Mouse (Mus musculus) cerebellum, adult (tissue): Measurements from ENCODE around the gene Grb2.
"Not testable (repeated sequence)": the region's sequence is repeated elsewhere in the genome, so short reads cannot be mapped to it uniquely, and the experiment has no call there.

Source experiments
- ATAC-seq: cut with Nextera tagmentation; 2 replicates; pipeline ENCODE4 v1.9.2; 2017; ENCODE audit warnings: mild to moderate bottlenecking, moderate library complexity, mixed read lengths; ENCODE audit not compliant: insufficient number of reproducible peaks, low FRiP score, low TSS enrichment

Gene Grb2

DNA sequence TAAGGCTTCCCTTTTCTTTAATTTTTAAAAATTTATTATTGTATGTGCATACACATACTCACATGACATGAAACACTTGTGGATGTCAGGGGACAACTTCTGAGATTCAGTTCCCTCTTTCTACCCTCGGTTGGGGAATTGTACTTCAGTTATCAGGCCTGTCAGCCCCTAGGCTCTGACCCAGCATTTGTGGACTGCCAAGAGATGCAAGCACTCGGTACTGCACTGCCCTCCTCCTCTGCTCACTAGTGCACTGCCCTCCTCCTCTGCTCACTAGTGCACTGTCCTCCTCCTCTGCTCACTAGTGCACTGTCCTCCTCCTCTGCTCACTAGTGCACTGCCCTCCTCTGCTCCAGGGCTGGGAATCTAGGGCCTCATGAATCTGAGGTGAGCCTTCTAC is 54.3 kb downstream of the Grb2 start:
- ATAC-seq = no peak

DNA sequence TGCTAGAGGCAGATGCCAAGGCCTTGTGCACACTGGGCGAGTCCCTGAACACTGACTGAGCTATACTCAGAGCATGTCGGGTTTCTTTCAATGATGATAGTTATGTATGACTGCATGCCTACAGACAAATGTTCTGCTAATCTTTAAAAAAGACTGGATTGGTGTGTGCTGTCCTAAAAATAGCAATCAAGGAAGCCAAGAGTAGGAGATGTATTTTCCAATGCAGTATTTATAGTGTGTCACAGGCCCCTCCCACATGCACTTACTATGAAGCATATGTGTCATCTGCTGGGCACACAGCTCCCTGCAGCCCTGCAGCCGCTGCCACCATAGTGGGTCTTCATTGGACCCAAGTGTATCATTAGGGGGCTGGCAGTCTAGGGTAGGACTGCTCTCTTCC is 55.2 kb downstream of the Grb2 start:
- no peak for ATAC-seq

DNA sequence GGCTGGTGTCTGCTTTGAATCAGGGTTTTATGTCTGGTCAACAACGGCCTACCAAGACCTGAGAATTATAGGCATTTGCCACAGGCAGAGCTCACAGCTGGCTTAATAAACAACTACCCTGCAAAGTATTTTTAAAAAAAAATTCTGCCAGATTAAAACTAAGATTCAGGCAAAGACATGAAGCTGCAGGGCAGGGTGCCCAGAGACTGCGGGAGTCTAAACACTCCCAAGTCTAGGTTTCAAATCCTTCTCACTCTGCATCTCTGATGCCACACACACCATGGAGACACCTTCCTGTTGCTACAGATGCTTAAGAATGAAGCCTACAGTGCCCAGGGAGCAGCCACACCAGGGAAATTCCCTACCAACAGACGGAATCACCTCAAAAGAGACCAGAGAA is 56.7 kb downstream of the Grb2 start:
- ATAC-seq = no peak

DNA sequence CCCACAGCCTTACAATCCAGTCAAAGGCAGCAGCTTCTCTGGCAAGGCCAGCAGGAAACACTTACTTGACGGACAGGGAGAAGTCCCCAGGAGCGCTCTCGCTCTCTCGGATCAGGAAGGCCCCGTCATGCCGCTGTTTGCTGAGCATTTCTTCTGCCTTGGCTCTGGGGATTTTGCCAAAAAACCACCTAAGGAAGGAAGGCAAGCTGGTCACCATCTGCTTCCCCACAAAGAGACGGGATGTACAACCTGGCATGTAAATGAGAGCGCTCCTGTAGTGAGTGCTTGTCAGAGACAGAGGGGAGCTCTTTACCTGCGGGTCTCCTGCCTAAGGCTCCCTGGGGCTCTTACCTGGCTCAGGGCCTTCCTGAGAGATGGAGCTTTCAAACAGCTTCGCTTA is 58.7 kb downstream of the Grb2 start:
- ATAC-seq = peak; percentile 89

DNA sequence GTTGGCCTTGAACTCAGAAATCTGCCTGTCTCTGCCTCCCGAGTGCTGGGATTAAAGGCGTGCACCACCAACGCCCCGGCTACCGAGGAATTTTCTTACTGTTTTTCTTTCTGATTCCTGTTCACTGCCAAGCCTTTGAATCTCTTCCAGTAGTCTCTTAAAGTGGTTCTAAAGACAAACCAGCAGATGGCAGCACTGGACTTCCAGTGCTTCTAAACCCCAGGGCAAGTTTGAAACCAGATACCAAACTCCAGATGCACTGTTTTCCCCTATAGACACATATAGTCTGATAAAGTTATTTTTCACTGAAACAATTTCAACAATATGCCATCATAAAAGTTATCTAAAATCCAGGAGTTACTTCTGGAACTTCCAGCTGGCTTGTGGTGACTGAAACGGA is 60.9 kb downstream of the Grb2 start:
- no peak for ATAC-seq

DNA sequence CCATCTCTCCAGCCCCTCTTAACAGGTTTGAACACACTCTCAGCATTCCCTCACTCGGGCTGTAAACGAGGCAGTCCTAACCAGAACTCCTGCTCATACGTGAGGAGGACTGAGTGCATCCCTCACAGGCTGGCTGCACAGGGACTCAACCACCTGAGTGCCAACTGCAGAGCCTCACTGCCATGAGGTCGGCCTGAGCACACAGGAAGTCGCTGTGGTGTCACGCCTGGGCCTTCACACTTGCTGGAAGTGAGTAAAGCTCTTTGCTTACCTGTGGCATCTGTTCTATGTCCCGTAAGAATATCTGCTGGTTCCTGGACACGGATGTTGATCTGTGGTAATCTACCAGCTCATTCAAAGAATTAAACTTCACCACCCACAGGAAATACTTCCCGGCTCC is 62.0 kb downstream of the Grb2 start:
- ATAC-seq = no peak

DNA sequence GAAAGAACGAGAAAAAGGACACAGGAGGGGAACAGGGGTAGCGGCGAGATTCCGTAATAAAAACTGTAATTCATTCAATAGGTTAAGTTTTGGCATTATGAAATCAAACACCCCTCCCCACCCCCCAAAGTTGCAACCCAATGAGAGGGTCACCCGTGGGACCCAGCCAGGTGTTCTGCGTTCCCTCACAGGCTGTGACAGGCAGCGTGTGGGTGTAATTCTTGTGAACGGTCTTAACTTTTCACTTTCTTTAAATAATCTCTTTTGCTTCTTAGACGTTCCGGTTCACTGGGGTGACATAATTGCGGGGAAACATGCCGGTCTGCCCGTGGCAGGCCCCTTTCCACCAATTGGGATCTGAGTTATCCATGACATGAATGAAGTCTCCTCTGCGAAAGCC is 62.9 kb downstream of the Grb2 start:
- ATAC-seq = not testable (repeated sequence)

DNA sequence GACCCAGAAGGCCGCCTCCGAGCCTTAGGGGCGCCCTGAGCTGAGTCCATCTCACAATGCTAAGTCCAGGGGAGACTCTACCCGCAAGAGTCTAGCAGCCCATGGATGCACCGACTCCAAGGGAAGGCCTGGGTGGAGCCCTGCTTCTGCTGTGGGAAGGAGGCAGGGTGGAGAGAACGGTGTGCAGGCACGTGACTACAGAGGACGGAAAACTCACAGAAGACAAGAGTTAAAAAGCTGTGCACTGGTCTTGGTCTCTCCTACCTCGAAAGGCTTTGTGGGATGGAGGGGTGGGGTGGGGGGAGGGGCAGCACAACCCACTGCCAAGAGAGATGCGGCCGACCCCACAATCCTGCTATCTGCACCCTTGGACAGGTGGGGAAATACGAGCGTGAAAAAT is 64.1 kb downstream of the Grb2 start:
- ATAC-seq = no peak

DNA sequence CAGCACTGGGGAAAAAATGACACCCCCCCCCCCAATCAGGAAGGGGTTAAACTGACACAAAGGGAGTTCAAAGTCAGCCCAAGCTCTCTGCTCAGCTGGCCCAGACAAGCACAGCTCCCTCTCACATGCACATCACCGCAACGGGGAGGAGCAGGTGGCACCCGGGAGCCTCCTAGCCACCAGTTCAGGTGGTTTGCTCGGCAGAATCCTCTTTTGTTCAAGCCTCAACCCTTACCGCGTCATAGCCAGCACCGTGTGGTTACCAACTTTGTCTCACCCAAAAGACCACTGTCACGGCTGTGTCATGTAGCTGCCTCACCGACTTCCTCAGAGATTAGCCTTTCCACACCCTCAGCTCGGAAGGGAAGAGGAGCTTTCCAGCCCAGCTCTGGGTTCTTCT is 65.1 kb downstream of the Grb2 start:
- no peak for ATAC-seq

DNA sequence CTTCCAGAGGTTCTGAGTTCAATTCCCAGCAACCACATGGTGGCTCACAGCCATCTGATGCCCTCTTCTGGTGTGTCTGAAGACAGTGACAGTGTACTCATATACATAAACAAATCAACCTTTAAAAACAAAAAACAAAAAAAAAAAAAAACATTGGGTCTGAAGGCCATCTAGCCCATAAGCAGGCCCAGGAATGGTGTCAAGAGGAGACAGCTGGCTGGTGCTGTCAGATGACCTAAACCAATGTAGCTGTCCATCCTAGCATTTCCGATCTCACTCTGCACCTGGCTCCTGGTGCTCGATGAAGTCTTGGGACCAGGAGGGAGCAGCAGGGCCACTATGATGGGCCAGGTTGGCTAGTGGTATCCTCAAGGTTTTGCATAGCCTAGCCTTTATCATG is 65.7 kb downstream of the Grb2 start:
- ATAC-seq = no peak

DNA sequence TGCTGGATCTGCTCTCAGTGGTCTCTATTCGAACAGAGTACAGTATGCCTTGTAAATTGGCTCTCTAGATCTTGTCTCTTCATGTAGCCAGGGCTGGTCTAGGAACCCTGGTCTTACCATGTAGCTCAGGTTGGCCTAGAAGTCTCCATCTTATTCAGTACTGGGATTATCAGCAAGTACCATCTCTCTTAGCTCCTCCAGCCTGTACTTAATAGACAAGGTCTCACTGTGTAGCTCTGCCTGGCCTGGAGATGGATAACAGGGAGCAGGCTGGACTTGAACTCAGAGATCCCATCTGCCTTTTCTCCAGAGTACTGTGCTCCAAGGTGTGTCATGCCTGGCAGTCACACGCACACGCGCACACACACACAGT is 66.7 kb downstream of the Grb2 start:
- ATAC-seq = no peak

DNA sequence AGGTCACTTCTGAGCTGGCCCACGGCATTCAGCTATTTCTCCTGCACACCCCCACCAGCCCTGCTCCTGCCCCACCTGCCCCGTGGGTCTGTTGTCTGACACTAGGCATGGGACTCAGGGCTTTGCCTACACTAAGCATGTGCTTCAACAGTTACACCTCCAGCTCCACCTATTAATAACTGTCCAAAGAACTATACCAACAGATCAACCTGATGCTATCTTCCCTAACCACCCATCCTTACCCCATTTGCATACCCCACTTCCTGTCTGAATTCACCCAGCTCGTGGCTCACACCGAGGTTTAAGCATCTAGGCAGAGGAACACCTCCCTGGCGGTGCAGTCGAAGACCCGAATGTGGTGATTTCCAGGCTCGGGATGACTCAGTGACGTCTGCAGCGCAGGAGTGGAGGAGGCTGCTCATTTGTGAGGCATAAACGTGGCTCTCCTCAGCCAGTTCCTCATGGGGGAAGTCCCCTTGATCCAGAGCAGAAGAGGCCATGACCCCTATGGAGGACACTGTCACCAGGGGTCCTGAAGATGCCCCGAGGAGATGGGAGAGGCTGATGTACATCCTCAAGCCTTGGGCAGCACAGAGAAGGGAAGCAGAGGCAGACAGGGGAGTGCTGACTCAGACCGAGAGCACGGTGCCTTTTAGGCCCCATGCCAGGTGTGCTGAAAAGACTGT is 67.3 kb downstream of the Grb2 start:
- ATAC-seq = no peak

DNA sequence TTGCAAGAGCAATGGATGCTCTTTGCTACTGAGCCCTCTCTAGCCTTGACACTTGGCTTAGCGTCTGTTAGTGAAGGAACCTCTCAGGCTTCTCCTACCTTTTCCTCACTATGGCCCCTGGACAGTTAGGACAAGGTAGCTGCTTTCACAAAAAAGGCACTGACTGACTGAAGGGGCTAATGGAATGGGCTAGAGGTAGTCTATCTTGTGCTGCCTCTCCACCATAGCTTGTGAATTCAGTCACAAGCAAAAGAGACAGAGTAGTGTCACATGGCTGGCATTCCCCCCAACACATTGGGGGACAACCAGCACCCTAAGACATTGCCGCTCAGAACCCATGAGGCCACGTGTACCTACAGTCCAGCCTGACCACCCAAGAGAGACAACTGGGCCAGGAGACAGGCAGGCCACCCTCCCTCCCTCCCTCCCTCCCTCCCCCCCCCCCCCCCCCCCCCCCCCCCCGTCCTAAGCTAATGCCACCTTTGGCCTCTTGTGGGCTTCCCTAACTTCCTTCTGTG is 68.0 kb downstream of the Grb2 start:
- ATAC-seq = no peak

DNA sequence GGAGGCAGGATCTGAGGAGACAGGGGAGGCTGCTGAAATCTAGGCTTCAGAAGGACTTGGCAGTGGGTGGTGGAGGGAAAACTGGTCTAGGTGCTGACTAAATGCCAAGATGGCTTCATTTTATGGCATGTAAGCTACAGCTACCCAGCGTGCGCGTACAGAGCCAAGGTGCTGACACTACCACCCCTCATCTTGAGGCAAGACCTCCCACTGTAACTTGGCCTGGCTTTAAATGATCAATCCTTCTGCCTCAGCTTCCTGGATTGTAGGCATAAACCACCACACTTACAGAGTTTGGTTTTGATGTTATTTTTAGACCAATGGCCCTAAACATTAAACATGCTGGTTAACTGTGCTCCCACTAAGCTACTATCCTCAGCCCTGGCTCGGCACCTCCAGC is 68.9 kb downstream of the Grb2 start:
- ATAC-seq = no peak

DNA sequence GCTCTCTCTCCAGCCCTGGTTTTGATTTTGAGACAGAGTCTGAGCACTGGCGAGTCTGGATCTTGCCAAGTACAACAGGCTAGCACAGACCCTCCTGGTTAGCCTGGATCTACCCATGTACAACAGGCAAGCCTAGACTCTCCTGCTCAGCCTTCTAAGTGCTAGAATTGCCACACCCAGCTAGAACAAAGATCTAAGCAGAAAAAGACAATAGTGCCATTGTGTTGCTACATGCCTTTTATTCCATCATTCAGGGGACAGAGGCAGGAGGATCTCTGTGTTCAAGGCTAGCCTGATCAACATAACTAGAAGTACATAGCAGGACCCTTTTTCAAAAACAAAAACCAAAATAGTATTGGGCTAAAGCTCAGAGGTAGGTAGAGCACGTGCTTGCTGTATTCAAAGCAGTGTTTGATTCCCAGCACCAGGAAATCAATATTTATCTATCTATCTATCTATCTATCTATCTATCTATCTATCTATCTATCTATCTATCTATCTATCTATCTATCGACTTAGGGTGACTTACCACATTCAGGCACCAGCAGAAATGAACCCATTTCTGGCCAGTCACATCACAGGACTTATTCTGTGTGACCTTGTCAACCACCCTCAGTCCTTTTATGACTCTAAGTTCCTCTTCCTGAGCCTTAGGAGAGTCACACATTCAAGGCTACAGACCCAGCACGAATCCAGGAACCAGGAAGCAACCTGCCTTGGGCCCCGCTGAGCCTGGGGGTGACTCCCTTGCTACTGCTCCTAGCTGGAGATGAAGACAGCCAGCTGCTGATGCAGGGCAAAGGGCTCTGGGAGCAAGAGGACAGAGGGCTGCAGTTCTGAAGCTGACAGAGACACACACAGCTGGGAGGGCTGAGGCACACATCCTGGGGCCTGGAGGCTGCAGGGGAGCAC is 69.6 kb downstream of the Grb2 start:
- no peak for ATAC-seq

DNA sequence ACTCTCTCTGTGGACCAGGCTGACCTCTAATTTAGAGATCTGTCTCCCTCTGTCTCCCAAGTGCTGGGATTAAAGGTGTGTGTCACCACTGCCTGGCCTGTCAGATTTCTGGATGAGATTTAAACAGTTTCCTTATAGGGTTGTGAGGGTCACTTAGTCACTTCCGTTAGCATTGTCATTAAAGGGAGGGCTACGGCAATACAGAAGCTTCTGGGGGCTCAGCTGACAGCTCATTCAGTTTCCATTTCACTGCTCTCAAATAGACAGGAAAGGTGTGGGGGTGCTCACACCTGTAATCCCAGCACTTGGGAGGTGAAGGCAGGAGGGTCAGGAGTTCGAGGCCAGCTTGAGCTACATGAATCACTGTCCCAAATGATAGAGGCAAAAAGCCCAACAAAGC is 71.4 kb downstream of the Grb2 start:
- ATAC-seq = no peak

DNA sequence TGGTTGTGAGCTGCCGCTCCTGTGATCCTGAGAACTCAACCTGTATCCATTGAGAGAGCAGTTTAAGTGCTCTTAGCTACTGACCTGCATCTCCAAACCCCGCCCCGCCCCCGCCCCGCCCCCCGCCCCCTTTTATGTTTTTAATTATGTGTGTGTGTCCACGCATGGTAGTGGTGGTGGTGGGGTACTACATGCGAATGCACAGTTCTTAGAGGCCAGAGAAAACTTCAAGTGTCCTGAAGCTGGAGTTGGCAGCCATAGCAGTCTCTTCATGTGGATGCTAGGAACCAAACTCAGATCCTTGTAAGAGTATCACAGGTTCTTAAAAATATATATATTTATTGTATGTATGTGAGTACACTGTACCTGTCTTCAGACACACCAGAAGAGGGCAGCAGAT is 72.9 kb downstream of the Grb2 start:
- ATAC-seq = no peak

DNA sequence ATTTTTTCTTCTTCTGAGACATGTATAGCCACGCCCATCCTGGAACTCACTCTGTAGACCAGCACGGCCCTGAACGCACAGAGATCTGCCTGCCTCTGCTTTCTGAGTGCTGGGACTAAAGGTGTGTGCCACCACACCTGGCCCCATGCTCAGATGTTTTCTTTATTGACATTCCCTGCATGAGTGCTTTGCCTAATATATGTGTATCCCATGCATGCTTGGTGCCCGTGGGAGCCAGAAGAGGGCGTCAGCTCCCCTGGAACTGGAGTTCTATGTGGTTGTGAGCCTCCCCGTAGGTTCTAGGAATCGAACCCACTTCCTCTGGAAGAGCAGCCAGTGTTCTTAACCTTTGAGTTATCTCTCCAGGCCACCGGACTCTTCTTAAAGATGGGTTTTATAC is 73.4 kb downstream of the Grb2 start:
- no peak for ATAC-seq

DNA sequence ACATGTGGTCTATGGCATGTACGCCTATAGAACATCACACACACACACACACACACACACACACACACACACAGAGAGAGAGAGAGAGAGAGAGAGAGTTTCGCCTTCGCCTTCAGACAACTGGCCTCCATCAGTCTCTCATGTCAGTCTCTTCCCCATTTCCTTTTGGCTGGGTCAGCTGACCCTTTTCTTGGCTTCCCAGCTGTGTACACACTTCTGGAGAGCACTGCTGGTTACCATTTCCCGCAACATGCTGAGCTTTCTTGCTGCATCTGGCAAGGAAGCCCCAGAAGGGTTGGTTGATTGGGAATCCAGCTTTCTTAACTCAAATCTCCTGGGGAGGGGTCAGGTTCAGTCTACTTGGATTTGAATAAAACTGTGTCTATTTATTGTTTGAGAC is 74.3 kb downstream of the Grb2 start:
- no peak for ATAC-seq

DNA sequence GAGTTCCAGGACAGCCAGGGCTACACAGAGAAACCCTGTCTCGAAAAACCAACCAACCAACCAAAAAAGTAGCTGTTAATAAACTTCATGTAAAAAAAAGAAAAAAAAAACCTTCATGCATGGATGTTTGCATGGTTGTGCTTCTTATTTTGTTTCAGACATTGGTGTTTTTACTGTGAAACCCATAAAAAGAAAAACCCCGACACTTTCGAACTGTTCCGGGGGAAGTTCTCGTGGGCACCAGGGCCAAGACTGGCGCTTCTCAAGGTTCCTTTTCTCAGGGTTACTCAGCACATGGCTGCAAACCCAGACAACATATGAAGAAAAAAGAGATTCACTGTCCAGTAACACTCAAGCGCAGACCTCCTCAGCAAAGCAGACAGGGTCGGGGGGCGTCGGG is 75.5 kb downstream of the Grb2 start:
- ATAC-seq = no peak

DNA sequence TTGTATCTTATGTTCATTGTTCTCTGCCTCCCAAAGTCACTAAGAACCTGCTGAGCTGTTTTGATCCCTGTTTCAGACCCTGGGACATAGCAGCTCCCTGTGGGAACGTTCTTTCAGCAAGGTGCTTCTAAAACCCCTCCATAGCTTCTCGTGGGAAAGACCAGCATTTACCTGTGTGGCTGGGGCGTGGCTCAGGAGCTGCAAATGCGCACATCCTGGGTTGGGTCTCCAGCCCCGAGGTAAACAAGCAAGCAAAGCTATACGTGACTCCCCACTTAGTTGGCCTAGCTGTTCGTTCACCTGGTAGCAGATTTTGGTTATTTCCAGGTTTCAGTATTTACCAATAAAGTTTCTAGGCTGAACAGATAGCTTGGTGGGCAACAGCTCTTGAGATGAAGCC is 76.2 kb downstream of the Grb2 start:
- ATAC-seq = no peak

DNA sequence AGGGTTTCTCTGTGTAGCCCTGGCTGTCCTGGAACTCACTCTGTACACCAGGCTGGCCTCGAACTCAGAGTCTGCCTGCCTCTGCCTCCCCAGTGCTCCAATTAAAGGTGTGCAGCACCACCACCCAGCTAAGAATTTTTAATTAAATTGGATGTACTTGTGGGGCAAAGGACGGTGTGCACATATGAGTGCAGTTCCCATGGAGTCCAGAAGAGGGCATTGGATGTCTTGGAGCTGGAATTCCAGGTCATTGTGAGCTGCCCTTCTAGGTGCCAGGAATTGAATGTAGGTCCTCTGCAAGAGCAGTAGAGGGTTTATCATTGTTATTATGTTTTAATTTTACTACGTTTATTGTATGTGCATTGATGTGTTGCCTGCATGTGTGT is 76.9 kb downstream of the Grb2 start:
- no peak for ATAC-seq
